Mouse (Mus musculus): Measurements from ENCODE around the gene Acap1.

DNA sequence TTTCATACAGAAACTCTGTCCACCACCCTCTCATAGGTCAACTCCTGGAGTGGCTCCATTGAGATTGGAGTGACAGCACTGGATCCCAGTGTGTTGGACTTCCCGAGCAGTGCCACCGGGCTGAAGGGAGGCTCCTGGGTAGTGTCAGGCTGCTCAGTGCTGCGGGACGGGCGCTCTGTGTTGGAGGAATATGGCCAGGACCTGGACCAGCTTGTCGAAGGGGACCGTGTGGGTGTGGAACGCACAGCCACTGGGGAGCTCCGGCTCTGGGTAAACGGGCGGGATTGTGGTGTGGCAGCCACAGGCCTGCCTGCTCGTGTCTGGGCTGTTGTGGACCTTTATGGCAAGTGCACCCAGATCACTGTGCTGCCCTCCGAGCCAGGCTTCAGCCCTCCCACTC, 7.6 kb upstream of the Acap1 start:
- TF ChIP-seq CTCF (IDR thresholded peaks at IDR 0.05; ENCODE audit: extremely low read depth, insufficient read depth, insufficient read length, insufficient replicate concordance) (no peak), POLR2A (IDR thresholded peaks at IDR 0.05; ENCODE audit: low read depth, low read length) (no peak)

Data from spleen, adult 2 months (tissue).